Mouse (Mus musculus): ENCODE data around the gene Cse1l.

Gene Cse1l

GRCm38 (mm10) chr2:166900792-166901505, 4.9 kb upstream of the Cse1l start:
- no peak for DNase-seq (ENCODE audit: low spot score in 2 of 2)

GRCm38 (mm10) chr2:166903719-166904282, 2.0 kb upstream of the Cse1l start:
- DNase-seq (ENCODE audit: low spot score in 2 of 2), result no peak

- DNase-seq (ENCODE audit: low spot score in 2 of 2), result no peak
These were observed 813 bp downstream of the Cse1l start for GRCm38 (mm10) chr2:166906523-166907182.

GRCm38 (mm10) chr2:166909729-166910128, 3.9 kb downstream of the Cse1l start:
- no peak for DNase-seq (ENCODE audit: low spot score in 2 of 2)

DNA sequence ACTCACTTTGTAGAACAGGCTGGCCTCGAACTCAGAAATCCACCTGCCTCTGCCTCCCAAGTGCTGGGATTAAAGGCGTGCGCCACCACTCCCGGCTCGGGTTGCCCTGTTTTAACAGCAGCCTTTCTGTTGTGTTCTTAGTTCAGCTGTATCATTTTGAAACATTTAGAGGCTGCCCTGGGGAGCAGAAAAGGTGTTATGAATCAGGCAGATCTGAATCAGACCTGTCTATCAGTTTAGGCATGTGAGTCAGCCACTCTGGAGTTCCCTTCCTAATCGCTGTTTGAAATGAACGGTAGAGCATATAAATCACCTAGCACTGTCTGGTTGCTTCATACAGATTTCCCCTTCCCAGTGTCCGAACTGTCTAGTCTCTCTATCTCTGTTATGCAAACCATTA, 4.7 kb downstream of the Cse1l start:
- no peak for DNase-seq (ENCODE audit: low spot score in 2 of 2)

- no peak for DNase-seq (ENCODE audit: low spot score in 2 of 2)
These were observed 18.1 kb downstream of the Cse1l start for GRCm38 (mm10) chr2:166923971-166924370.

- no peak for DNase-seq (ENCODE audit: low spot score in 2 of 2)
These were observed 28.1 kb downstream of the Cse1l start for GRCm38 (mm10) chr2:166933943-166934342.

DNA sequence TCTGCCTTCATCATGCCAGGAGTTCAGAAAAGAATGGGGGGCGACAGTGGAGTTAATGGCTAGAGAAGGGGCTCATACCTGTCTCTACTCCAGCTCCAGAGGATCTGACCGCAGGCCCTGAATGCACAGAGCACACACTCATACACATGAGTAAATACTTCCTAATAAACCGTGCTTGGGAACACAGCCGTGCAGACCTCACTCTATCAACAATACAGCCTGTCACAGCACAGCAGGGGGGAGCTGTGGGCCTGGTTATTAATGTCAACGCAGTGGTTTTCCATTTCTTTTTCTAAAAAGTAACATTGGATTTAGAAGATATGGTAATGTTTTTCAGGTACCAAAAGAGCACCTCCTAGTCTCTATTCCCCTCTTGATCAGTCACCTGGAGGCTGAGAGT, 28.6 kb downstream of the Cse1l start:
- DNase-seq (ENCODE audit: low spot score in 2 of 2), result no peak

GRCm38 (mm10) chr2:166935582-166935981, 29.7 kb downstream of the Cse1l start:
- no peak for DNase-seq (ENCODE audit: low spot score in 2 of 2)

DNA sequence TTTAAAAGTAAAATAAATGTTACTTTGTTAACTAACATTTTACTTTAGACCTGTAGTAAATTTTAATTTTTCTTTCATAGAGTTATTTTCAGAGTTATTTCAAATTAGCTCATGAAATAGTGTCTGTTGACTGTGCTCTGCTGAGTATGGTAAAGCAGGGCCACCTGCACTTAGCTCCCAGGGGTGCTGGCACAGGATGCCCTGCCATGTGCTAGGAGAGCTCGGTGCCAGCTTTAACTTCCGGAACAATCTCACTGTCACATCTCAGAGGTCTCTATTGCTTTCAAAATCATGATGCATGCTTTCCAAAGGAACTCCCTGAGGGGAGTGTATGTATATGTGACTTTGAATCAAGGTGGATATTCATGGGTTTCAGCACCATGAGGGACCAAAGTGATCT, 30.3 kb downstream of the Cse1l start:
- DNase-seq (ENCODE audit: low spot score in 2 of 2), result no peak

GRCm38 (mm10) chr2:166943146-166943545, 37.3 kb downstream of the Cse1l start:
- DNase-seq (ENCODE audit: low spot score in 2 of 2), result no peak

GRCm38 (mm10) chr2:166944346-166944745, 38.5 kb downstream of the Cse1l start:
- no peak for DNase-seq (ENCODE audit: low spot score in 2 of 2)

GRCm38 (mm10) chr2:166945456-166945855, 39.6 kb downstream of the Cse1l start:
- no peak for DNase-seq (ENCODE audit: low spot score in 2 of 2)

DNA sequence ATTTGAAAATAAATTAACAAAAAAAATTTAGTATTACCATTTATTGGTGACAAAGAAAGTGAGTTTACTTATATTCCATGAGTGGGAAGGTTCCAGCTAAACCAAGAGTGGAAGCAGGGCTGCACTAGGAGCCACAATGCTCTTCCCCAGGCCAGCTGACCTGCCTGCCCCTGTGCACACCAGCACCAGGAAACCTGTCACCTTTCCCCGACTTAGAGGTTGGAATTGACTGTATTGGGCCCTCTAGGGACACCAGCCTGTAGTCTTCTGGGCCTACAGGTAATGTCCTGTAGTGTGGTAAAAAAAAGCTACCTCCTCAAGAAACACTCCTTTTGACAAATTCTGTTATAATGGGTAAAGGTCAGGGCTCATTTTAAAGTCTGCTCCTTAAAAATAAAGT, 42.4 kb downstream of the Cse1l start:
- DNase-seq (ENCODE audit: low spot score in 2 of 2), result no peak

DNA sequence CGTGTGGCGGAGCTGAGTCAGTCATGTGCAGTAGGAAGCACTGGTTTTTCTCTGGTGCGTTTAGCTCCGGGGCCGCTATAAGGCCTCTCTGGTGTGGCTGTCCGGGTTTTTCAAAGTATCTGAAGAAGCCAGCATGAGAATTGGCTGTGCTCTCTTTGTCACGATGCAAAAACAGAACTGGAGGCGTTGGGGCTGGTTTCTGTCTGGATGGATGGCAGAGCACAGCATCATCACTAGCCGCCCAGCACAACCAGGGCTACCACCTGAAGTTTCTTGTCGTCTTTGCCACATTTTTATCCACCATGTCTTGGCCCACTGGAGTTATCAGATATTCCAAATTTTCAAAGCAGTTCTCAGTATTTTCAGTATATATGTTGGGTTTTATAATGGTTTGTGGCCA, 43.1 kb downstream of the Cse1l start:
- no peak for DNase-seq (ENCODE audit: low spot score in 2 of 2)

GRCm38 (mm10) chr2:166950853-166951648, 45.2 kb downstream of the Cse1l start:
- DNase-seq (ENCODE audit: low spot score in 2 of 2), result peak; percentile 29 to 39

DNA sequence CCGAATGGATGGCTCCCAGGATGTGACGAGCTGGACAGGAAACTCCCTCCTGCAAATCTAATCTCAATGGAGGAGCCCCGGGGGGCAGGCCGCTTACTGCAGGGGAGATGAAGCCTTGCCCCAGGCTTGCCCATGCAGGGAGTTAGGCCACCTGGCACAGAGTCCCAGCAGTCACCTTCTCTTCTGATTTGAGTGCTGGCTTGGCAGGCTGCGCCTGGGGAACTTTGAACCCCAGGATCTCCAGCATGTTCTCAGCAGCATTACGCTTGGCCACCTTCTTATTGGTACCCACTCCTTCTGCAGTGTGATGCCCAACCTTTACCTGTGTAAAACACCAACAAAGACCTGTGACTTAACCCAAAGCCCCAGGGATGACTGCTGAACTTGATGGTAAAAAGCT, 46.3 kb downstream of the Cse1l start:
- no peak for DNase-seq (ENCODE audit: low spot score in 2 of 2)

DNA sequence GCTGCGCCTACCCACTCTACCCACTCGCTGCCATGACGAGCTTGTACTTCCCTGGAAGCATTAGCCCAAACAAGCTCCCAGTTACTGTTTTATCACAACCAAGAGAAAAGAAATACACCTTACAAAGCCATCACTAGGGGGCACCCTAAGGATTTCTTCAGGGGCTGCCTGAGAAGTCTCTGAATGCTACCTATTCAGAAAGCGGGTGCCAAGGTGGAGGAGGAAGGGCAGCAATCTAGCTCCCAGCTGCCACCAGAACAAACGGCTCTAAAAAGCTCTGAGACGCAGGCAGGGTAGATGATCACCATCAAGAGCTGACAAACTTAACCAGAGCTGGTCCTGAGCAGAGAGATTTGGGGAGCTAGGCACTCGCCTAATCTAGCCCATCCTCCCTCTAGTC, 51.0 kb downstream of the Cse1l start:
- DNase-seq (ENCODE audit: low spot score in 2 of 2), result peak in 1 of 2 experiments; percentile 42

GRCm38 (mm10) chr2:166960648-166961330, 54.9 kb downstream of the Cse1l start:
- DNase-seq (ENCODE audit: low spot score in 2 of 2), result no peak

DNA sequence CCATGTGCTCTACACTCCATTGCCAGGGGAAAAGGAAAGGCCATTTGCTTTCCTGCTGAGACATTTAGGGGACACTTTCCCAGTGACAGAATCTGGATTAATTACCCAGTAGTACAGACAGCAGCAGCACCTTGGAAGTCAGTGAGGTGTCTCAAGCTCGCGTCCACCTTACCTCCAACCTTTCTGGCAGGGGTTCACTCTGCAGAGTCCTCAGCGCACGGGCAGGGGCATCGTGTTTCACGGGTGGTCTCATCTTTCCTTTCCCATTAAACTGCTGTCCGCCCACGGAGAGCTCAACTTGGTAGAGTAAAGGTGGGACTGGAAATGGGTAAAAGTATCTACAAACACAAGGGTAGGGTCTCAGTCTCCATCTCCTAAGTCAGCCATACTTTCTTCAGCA, 57.4 kb downstream of the Cse1l start:
- no peak for DNase-seq (ENCODE audit: low spot score in 2 of 2)

- DNase-seq (ENCODE audit: low spot score in 2 of 2), result no peak
These were observed 58.9 kb downstream of the Cse1l start for GRCm38 (mm10) chr2:166964773-166965172.

DNA sequence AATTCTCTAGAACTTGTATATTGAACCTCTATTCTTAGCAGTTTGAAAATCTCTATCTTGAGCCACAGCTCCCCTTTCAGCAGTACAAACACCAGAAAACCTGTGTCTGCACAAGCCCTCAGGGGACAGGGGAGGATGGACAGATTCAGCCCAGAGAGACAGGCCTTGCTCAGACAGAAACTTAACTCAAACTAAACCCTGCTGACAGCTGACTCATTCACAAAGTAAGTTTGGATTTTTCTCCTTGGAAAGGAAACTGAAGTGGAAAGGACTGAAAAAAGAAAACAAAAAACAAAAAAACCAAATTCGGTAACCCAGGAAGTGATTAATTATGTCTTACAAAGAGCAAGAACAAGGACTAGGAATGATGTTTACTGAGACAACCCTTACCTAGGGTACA, 67.3 kb downstream of the Cse1l start:
- DNase-seq (ENCODE audit: low spot score in 2 of 2), result no peak

All from right cerebral cortex, postnatal 36 days (tissue).